24 mouse cellular contexts compared by ENCODE assay signal in genomic region chr10:63192276-63192675, GRCm38 (mm10). TPM values are rescaled to one million over a fixed set of nuclear protein-coding genes. Genes with fewer than 3 reads are reported as not detected.
"Had no signal": no experiment of that assay in that cellular context is flagged by ENCODE, and none has a peak within 500 bp of the region (broad histone marks: within the 10 kb centered on the region; RNA-seq: fewer than 3 reads in every experiment).

No protein-coding gene starts in this region.

- H3K27ac ChIP-seq: limb, embryonic 13.5 days; liver, embryonic 12.5 days; liver, embryonic 15.5 days; lung, embryonic 15.5 days; midbrain, embryonic 10.5 days; midbrain, embryonic 13.5 days; neural tube, embryonic 13.5 days; stomach, postnatal 0 days had no signal

- H3K4me1 ChIP-seq: limb, embryonic 13.5 days; liver, embryonic 12.5 days; liver, embryonic 15.5 days; lung, embryonic 15.5 days; megakaryocyte, embryonic 14.5 days; midbrain, embryonic 10.5 days; midbrain, embryonic 13.5 days; neural tube, embryonic 13.5 days had no signal

- H3K27me3 ChIP-seq: limb, embryonic 13.5 days; liver, embryonic 15.5 days; lung, embryonic 15.5 days; midbrain, embryonic 13.5 days; neural tube, embryonic 13.5 days had no signal

- H3K9me3 ChIP-seq: limb, embryonic 13.5 days; liver, embryonic 12.5 days; liver, embryonic 15.5 days; lung, embryonic 15.5 days; megakaryocyte, embryonic 14.5 days; midbrain, embryonic 10.5 days; midbrain, embryonic 13.5 days; neural tube, embryonic 13.5 days had no signal

- H3K36me3 ChIP-seq: limb, embryonic 13.5 days; liver, embryonic 12.5 days; liver, embryonic 15.5 days; lung, embryonic 15.5 days; midbrain, embryonic 10.5 days; midbrain, embryonic 13.5 days; neural tube, embryonic 13.5 days had no signal

- H3K4me3 ChIP-seq: limb, embryonic 13.5 days; liver, embryonic 12.5 days; liver, embryonic 15.5 days; lung, embryonic 15.5 days; megakaryocyte, embryonic 14.5 days; midbrain, embryonic 10.5 days; midbrain, embryonic 13.5 days; myocyte; neural tube, embryonic 13.5 days had no signal

- DNase-seq: kidney, adult 8-10 months; kidney, postnatal 14 days; kidney, postnatal 4 days; left cerebral cortex, postnatal 4 days; liver; lung, adult 18-20 months; lung, postnatal 10 days; lung, postnatal 36 days; thymus, adult 2 months; thymus, postnatal 14 days; thymus, postnatal 4 days had no signal

RNA-seq across cellular contexts. Expression of gene Mypn, which starts 11.5 kb away (rescaled TPM):
- total RNA-seq: monocyte, adult 5-6 weeks; neutrophil, adult 5-6 weeks had no signal
- polyA plus RNA-seq: stomach, embryonic 14.5 days had no signal
